Mouse (Mus musculus) inflammation-experienced regulatory T-cells, adult 6 months (primary cell): ENCODE results near the gene Lca5l. TPM values are rescaled to one million over a fixed set of nuclear protein-coding genes. Genes with fewer than 3 reads are reported as not detected.

ENCODE experiments used
- ATAC-seq: one replicate; pipeline ENCODE4 v1.8.0; 2017
- polyA plus RNA-seq, 3 experiments: library from polyadenylated mRNA; unstranded; fragments of 100-300 nt; shearing (Covaris generic); gene quantifications; one replicate each; pipeline ENCODE4 v1.2.1; 2017

Gene Lca5l
- polyA plus RNA-seq, 3 experiments from 2014 or later = not detected

- ATAC-seq = no peak
Observed at GRCm38 (mm10) chr16:96110655-96111345, 81.3 kb downstream of the Lca5l start.

DNA sequence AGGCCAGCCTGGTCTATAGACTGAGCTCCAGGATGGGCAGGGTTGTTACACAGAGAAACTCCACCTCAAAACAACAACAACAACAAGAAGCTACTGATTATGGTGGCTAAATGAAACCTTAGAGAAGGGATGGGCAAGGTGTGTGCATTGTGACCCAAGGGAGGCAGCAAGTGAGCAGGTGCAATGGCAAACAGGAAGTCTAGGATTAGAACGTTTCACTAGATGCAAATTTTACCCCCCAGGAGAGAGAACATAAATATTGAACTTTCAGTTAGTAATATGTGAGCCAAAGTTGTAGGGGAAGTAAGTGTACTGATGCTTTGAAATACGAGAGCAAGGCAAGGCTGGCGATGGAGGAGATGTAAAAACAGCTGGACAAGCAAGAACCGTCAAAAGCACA is 82.4 kb downstream of the Lca5l start:
- no peak for ATAC-seq

Other genes with a start within 250 kb of the Lca5l start
- gene Psmg1, start 201.3 kb downstream of the Lca5l start, polyA plus RNA-seq = 10 to 100 TPM; 20.2 to 27.5 (median 25.2) TPM
- 10 to 100 TPM; 26.9 to 55.5 (median 47.3) TPM for gene Brwd1, start 109.7 kb downstream of the Lca5l start, polyA plus RNA-seq
- gene Hmgn1, start 64.5 kb downstream of the Lca5l start, polyA plus RNA-seq = 10 to 100 TPM; 57.3 to 89.3 (median 57.4) TPM
- gene Wrb, start 46.9 kb downstream of the Lca5l start, polyA plus RNA-seq = 10 to 100 TPM; 11.3 to 23.6 (median 18.2) TPM
- not detected for gene Sh3bgr, start 8.2 kb upstream of the Lca5l start, polyA plus RNA-seq
- gene B3galt5, start 43.5 kb upstream of the Lca5l start, polyA plus RNA-seq = 1 to 10 TPM in 2 of 3 experiments, under 1 TPM in 1; 0.65 to 5.3 (median 3.9) TPM